Mouse (Mus musculus): ENCODE data around the gene Man1a2.

Man1a2 gene

DNA sequence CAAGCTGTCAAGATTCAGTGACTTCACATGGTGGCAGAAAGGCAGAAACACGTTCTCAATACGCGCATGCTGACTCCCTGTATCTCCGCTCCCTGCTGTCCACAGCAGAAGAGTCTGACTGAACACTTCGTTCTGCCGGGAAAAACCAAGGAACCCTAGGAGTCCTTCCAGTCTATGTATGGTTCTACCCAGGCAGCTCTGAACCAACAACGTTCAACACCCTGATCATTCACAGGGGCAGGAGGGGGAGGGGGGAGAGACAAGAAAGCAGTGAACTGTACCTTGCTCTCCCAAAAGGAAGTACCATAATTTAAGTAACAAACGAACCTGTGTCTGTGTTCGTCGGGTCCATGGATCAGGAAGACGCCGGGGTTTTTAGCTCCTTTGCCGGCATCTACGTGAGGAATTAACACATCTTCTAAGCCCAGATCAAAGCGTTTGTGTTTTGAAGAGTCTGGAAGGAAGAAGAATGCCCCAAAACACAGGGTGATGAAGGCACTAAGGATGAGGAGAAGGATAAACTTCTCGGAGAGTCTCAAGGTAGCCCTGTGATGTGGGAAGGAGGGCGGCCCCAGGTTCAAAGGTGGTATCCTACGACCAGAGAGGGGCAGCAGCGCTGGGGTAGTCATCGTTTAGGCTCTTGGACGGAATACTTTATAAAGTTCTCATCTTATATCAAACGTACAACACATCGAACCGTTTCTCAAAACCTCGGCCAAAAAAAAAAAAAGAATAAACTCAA lies 898 bp downstream of the Man1a2 start:
- DNase-seq = peak; percentile 41

DNA sequence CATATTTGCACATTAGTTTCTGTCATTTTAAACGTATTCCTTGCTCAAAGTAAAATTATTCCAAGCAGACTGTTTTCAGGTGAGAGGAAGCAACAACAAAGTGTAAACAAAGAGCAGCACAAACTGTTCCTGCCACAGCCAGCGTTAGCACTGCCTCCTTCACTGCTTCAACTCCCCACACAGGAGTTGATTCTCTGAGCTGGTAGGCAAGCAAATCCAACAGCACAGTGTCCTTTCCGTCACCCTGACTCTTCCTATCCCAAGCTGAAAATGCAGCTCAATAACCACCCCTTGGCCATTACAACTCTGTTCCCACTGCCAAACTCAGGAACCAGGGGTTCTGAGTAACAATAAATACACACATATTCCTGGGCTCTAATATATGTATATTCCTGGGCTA lies 2.5 kb downstream of the Man1a2 start:
- DNase-seq = peak; percentile 14

- no peak for DNase-seq
Observed at GRCm38 (mm10) chr3:100682281-100682680, 3.0 kb downstream of the Man1a2 start.

DNA sequence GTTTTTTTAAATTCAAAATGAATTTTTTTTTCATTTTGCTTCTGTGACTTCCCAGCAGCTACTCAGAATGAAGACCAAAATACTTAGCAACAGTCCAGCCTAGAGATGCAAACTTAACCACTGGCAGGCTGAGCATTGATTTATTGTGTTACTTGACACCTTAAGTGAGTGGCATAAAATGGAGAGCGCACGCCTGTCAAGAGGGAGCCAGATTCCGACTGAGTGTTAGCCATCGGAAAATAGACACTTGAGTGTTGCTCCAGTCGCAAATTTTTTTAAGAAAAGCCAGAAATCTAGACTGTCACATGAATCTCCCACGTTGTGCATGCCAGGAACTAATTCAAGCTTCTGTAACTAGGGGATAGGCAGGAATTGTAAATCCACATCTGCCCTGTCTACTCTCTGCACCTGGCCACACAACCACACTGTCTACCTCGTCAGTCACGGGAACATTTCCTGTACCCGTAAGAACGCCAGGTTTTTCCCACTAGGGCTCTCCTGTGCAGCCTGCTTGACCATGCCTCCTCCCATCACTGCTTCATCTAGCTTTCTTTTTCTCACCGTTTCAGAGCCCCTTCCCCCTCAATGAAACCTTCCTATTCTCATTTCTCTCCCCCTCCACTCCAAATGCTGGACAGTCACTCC lies 3.7 kb downstream of the Man1a2 start:
- DNase-seq = no peak

DNA sequence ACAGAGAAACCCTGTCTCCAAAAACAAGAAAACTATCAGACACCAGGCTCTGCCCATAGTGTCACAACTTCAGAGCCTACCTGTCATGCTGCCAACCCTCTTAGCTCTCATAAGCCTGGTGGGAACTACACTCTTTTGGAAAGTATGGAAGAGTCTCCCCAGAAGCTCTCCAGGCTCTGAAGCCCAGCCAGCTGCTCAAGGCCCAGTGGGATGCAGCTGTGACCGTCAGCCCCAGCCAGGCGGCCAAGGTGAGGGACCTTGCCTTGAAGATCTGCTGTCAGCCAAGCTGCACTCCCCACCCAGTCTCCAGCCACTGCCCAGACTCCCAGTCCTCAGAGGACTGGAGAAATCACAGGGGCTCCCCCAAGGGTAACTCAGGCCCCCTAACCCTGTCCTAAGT lies 5.1 kb downstream of the Man1a2 start:
- DNase-seq = peak; percentile 21

- DNase-seq = no peak
Observed at GRCm38 (mm10) chr3:100678951-100679570, 6.2 kb downstream of the Man1a2 start.

- DNase-seq = no peak
Observed at GRCm38 (mm10) chr3:100675146-100675545, 10.2 kb downstream of the Man1a2 start.

- no peak for DNase-seq
Observed at GRCm38 (mm10) chr3:100670412-100670811, 14.9 kb downstream of the Man1a2 start.

DNA sequence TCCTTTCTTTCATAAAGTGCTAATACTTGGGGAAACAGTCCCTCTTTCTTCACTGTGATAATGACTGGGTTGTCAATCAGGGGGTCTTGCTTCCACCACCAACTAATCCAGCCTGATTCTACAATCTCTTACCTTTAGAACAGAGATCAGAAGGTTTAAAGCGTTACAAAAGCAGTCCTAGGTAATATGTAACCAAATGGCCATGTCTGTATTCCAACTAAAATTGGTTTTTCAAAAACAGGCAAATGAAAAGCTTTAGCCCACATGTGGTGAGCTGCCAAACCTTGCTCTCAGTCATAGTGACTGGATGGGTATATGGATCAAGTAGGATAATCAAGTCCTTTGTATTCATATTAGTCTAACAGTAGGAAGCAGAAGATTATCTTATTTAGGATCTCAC lies 32.0 kb downstream of the Man1a2 start:
- DNase-seq = no peak

DNA sequence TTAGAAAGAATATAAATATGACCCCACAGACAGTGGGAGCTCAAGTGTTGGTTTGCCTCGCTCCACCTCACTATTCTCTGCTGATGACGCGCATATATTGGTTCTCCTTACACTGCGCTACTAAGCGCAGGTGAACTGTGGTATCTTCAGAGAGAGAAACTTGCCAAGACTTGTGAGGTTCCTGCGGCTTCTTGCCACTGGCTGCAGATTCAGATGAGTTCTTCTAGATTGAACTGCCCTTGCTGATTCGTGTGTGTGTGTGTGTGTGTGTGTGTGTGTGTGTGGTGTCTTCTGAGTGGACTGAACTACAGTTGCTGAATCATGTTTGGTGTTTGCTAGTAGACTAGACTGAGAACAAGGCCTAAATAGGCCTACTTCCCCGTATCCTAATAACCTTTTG lies 43.7 kb downstream of the Man1a2 start:
- DNase-seq = no peak

DNA sequence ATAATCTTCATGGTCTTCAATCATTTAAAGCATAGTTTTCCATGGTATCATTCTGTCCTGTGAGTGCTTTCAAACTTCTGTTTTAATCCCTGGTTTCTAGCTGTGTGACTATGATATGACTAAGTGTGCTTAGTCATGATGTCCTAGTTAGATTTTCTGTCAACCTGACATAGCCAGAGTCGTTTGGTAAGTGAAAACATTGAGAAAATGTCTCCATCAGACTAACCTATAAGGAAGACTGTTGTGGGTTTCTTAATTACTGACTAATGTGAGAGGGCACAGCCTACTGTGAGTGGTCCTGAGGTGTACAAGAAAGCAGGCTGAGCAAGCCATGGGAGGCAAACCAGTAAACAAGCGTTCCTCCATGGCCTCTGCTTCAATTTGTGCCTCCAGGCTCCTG lies 49.0 kb downstream of the Man1a2 start:
- DNase-seq = no peak

GRCm38 (mm10) chr3:100634821-100635220 lies 50.5 kb downstream of the Man1a2 start:
- no peak for DNase-seq

GRCm38 (mm10) chr3:100618511-100618910 lies 66.8 kb downstream of the Man1a2 start:
- DNase-seq = no peak

GRCm38 (mm10) chr3:100610916-100611315 lies 74.4 kb downstream of the Man1a2 start:
- no peak for DNase-seq

DNA sequence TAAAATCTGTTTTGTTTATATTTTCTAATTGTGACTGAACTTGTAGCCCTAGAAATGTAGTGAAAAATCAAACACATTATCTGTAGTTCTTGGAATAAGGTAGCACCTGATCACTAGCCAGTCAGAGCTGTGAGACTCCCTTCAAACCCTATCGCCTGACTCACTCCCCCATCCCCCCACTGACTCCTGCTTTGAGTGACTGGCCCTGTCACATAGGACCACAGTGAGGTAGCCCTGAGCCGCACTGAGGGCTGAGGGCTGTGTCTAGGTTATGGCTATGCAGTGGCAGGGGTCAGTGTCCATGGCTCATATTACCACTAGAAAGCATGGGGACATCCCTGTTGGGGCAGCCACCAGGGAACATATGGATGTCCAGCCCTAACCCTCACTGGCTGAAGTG lies 80.8 kb downstream of the Man1a2 start:
- DNase-seq = no peak

GRCm38 (mm10) chr3:100599265-100599820 lies 86.0 kb downstream of the Man1a2 start:
- DNase-seq = no peak

GRCm38 (mm10) chr3:100591053-100591452 lies 94.2 kb downstream of the Man1a2 start:
- DNase-seq = no peak

DNA sequence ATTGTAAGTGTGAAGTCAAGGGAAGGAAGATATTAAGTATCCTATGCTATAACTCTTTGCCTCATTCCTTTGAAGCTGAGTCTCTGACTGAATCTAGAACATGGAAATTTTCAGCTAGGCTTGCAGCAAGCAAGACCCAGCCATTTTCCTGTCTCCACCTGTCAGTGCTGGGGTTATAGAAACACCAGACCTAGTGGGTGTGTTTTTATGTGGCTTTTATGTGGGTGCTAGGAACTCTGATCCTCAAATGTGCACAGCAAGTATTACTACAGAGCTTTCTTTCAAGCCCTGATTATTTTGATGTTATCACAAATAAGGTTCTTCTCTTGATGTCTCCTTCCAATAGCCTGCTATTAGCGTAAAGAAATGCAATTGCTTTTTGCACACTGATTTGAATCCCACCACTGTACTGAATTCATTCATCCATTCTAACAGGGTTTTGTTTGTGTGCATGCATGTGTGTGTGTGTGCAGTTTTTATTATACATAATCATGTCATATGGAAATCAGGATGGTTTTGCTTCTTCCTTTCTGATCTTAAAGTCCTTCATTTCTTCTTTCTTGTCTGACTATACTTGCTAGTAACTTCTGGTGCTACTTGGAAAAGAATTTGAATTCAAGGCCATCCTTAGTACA lies 102.5 kb downstream of the Man1a2 start:
- no peak for DNase-seq

DNA sequence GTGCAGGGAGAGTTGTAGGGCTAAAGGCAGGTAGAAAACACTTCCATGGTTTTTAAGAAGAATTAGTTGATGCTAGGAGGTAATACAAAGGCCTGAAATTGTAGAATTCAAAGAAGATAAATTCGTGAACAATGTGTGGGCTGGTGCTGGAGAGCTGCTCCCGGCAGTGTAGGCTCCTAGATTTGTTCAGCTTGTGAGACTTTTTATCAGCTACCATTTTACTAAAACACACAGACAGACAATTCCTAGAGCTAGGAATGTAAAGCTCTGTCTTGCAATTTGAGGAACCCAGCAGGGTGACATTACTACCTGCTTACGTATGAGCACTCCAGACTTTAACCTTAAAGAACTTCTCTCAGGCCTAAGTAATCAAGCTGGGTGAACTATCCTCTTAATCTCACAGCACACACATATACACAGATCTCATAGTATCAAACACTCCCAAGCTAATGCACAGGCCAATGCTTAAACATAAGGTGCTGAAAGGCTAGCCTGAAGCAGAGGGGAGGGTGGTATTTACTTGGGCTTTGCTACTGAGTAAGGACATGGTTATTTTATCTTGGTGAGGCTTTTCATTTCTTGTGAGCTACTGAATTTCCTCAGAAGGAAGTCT lies 112.6 kb downstream of the Man1a2 start:
- DNase-seq = no peak

DNA sequence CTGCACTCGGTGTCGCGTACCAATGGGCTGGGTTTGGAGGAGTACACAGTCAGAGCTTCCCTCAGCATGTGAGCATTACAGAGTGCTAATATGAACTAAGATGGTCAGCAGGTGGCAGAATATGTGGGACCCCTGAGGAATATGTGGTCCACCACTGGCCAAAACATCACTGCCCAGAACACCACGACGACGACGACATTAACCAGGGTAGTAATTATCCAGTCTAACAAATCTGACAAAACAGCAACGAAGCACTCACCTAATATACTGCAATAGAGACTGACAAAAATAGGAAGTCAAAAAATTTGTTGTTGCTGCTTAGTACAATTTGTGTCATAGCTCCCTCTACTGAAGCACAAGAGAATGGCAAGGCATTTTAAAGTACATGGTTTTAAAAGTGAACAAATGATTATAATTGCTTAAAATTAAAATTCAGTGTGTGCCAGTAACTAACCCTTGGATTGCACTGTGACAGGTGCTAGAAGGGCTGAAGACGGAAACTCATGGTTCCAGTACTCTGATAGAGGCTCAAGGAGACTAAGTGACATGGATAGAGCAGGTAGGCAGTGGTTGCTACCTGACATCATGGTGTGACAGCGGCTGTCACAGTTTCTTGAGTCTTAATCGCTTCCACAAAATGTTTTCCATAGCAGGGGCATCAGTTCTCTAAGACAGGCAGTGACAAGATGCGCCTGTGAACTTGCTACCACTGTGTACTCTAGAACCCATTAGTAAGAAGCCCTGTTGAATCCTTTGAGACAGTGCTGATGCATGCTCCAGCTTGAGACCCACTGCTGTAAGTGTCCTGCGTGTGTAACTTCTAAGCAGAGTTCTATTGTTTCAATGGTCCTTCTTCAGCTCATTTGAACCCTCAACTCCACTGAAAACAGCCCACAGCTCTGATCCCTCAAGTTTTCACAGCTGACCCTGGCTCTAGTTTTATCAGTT lies 116.6 kb downstream of the Man1a2 start:
- no peak for DNase-seq

DNA sequence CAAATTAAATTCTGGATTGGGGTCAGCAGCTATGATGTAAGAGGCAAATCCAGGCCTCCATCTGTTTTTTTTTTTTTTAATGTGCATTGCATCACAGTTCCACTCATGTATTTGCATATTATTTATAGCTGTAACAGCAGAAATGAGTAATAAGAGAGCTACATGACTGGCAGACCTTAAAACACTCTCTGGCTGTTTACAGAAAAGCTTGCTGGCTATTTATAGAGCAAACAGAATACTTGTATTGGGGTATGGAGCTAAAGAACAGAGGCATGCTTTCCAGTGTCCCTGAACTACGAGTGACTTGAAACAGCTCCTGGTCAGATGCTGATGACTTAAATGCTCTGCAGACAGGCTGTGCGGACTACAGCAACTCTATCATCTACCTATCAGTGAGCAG lies 121.7 kb downstream of the Man1a2 start:
- no peak for DNase-seq

- DNase-seq = no peak
Observed at GRCm38 (mm10) chr3:100562455-100562854, 122.8 kb downstream of the Man1a2 start.
